ENCODE assay signal across 9 mouse cellular contexts in the genomic region with DNA sequence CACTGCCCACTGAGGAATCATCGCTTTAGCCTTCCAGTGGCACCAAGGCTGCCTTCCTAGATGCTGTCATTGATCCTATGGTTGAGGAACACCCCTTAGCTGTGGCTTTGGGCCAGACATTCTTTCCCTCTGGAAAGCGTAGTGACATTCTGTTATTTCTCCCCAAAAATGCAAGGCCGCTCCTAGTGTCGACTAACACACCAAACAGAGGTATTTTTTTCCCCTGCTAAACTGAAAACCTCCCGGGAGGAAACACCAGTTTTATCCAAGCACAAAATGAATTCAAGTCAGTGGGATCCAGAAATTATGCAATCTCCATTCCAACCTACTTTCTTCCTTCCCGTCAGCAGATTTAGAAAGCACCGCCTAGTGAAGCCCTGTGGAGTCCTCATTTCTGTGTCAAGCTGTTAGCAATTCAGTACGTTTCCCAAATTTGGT.
DNase-seq lines count a peak whose midpoint lies in the region; ATAC-seq lines count a peak whose summit lies in the region.
"Had no signal": no experiment of that assay in that cellular context is flagged by ENCODE, and none has a peak within 500 bp of the region (broad histone marks: within the 10 kb centered on the region; RNA-seq: fewer than 3 reads in every experiment).

No protein-coding gene starts in this region.

- H3K4me2 ChIP-seq in forebrain, embryonic 14.5 days (ENCODE audit: low read length): no peak overlapping the region

- H3K36me3 ChIP-seq in forebrain, embryonic 14.5 days (ENCODE audit: control insufficient read depth, insufficient read depth, low read length): no peaks in the 10 kb centered on the region

- H3K27ac ChIP-seq in forebrain, embryonic 14.5 days (ENCODE audit: low read depth, low read length): no peak overlapping the region

- H3K9me3 ChIP-seq in forebrain, embryonic 14.5 days (replicated peaks; ENCODE audit: control insufficient read depth, low read length): no peaks in the 10 kb centered on the region
- H3K9me3 ChIP-seq: megakaryocyte, embryonic 14.5 days had no signal

- no peak overlapping the region for H3K4me3 ChIP-seq in forebrain, embryonic 14.5 days (ENCODE audit: low read depth, low read length)
- H3K4me3 ChIP-seq: megakaryocyte, embryonic 14.5 days had no signal

- H3K4me1 ChIP-seq in forebrain, embryonic 14.5 days (ENCODE audit: control insufficient read depth, insufficient read depth, low read length): no peaks in the 10 kb centered on the region
- H3K4me1 ChIP-seq: megakaryocyte, embryonic 14.5 days had no signal

- DNase-seq in kidney, postnatal 14 days: peak; percentile 3
- DNase-seq in kidney, adult 11 months: no peak
- DNase-seq in cerebellum, postnatal 14 days: peak; percentile 31 to 38
- DNase-seq in gastrocnemius, postnatal 4 days (ENCODE audit: low spot score in 2 of 2): peak; percentile 21 to 62
- DNase-seq in lung, postnatal 25 days (ENCODE audit: low spot score): peak; percentile 12
- no peak for DNase-seq in forebrain, embryonic 14.5 days (ENCODE audit: low spot score)
- DNase-seq in kidney, postnatal 4 days: no peak

- 82% methylated on average over 8 of the region's 8 CpGs for WGBS in forebrain, embryonic 14.5 days

- H3K27me3 ChIP-seq in forebrain, embryonic 14.5 days (replicated peaks; ENCODE audit: control insufficient read depth, insufficient read depth, low read length): no peaks in the 10 kb centered on the region
- H3K27me3 ChIP-seq: megakaryocyte, embryonic 14.5 days had no signal

- H3K9ac ChIP-seq in forebrain, embryonic 14.5 days (ENCODE audit: low read length): no peak overlapping the region

- no peak for ATAC-seq in monocyte, adult 5-6 weeks (replicated peaks; ENCODE audit: insufficient number of reproducible peaks, low FRiP score, low TSS enrichment, poor library complexity, severe bottlenecking)
- ATAC-seq in forebrain, embryonic 14.5 days: no peak

Comparison
In these comparisons a context has a peak if more than half of its experiments do, and no peak if none do; other contexts are left out.
1. DNase-seq: peak in kidney, postnatal 14 days (single experiment), cerebellum, postnatal 14 days (2 of 2), gastrocnemius, postnatal 4 days (2 of 2) and lung, postnatal 25 days (single experiment); none in kidney, adult 11 months (single experiment), forebrain, embryonic 14.5 days (single experiment) and kidney, postnatal 4 days (0 of 2).